In genomic region chr15:27850904-27851303, GRCm38 (mm10) we compare ENCODE assay signal across 10 mouse cellular contexts.
DNase-seq lines count a peak whose midpoint lies in the region; ATAC-seq and TF ChIP-seq lines count a peak whose summit lies in the region.
"Had no signal": no experiment of that assay in that cellular context is flagged by ENCODE, and none has a peak within 500 bp of the region (broad histone marks: within the 10 kb centered on the region; RNA-seq: fewer than 3 reads in every experiment).

No protein-coding gene starts in this region.

- no peaks in the 10 kb centered on the region for H3K9me3 ChIP-seq in intestine, embryonic 15.5 days
- no peaks in the 10 kb centered on the region for H3K9me3 ChIP-seq in intestine, embryonic 16.5 days (ENCODE audit: control insufficient read depth, low read length)
- H3K9me3 ChIP-seq in embryonic facial prominence, embryonic 13.5 days, result no peaks in the 10 kb centered on the region
- no peaks in the 10 kb centered on the region for H3K9me3 ChIP-seq in lung, postnatal 0 days (ENCODE audit: low read length)
- H3K9me3 ChIP-seq: embryonic facial prominence, embryonic 15.5 days had no signal

- H3K4me3 ChIP-seq in intestine, embryonic 15.5 days (replicated peaks), result no peak overlapping the region
- H3K4me3 ChIP-seq in intestine, embryonic 16.5 days (ENCODE audit: low read length), result no peak overlapping the region
- H3K4me3 ChIP-seq in embryonic facial prominence, embryonic 13.5 days, result no peak overlapping the region
- H3K4me3 ChIP-seq in lung, postnatal 0 days (ENCODE audit: low read depth, low read length), result no peak overlapping the region
- H3K4me3 ChIP-seq: embryonic facial prominence, embryonic 15.5 days had no signal

- H3K27ac ChIP-seq in intestine, embryonic 15.5 days, result no peak overlapping the region
- no peak overlapping the region for H3K27ac ChIP-seq in intestine, embryonic 16.5 days (ENCODE audit: low read length)
- H3K27ac ChIP-seq in embryonic facial prominence, embryonic 13.5 days, result no peak overlapping the region
- H3K27ac ChIP-seq in lung, postnatal 0 days (ENCODE audit: low read length), result no peak overlapping the region
- H3K27ac ChIP-seq: embryonic facial prominence, embryonic 15.5 days; macrophage had no signal

- WGBS in intestine, embryonic 15.5 days, result 87% methylated on average over 14 of the region's 14 CpGs
- WGBS in intestine, embryonic 16.5 days, result 88% methylated on average over 14 of the region's 14 CpGs
- 82% methylated on average over 14 of the region's 14 CpGs for whole genome bisulfite sequencing in embryonic facial prominence, embryonic 13.5 days
- WGBS in lung, postnatal 0 days, result 79% methylated on average over 14 of the region's 14 CpGs

- no peaks in the 10 kb centered on the region for H3K27me3 ChIP-seq in intestine, embryonic 15.5 days (replicated peaks)
- H3K27me3 ChIP-seq in intestine, embryonic 16.5 days (replicated peaks; ENCODE audit: control insufficient read depth, insufficient read depth, low read length), result no peaks in the 10 kb centered on the region
- H3K27me3 ChIP-seq in embryonic facial prominence, embryonic 13.5 days, result no peaks in the 10 kb centered on the region
- no peaks in the 10 kb centered on the region for H3K27me3 ChIP-seq in lung, postnatal 0 days (replicated peaks; ENCODE audit: insufficient read depth, low read length)
- no peaks in the 10 kb centered on the region for H3K27me3 ChIP-seq in splenic B cell, adult 2 months (ENCODE audit: control insufficient read depth, insufficient read depth, low read length, poor library complexity, severe bottlenecking)
- H3K27me3 ChIP-seq: embryonic facial prominence, embryonic 15.5 days had no signal

- DNase-seq in B cell, adult 2 months, result peak; percentile 17
- peak; percentile 71 for DNase-seq in WW6 (ENCODE audit: low read depth, low spot score)
- DNase-seq in lung, postnatal 0 days (ENCODE audit: low spot score), result peak; percentile 38
- DNase-seq in splenic B cell, adult 2 months (ENCODE audit: low read depth, low spot score), result peak; percentile 29
- DNase-seq in spleen, postnatal 36 days (ENCODE audit: low spot score in 2 of 2), result no peak

- H3K4me1 ChIP-seq in intestine, embryonic 15.5 days (replicated peaks), result no peaks in the 10 kb centered on the region
- H3K4me1 ChIP-seq in intestine, embryonic 16.5 days (ENCODE audit: control insufficient read depth, insufficient read depth, low read length), result no peaks in the 10 kb centered on the region
- peaks cover 12% of the 10 kb centered on the region for H3K4me1 ChIP-seq in embryonic facial prominence, embryonic 13.5 days
- no peaks in the 10 kb centered on the region for H3K4me1 ChIP-seq in lung, postnatal 0 days (ENCODE audit: insufficient read depth, low read depth, low read length)

- ATAC-seq in intestine, embryonic 15.5 days, result peak; percentile 25; the same call in 1 of the 2 replicates
- no peak for ATAC-seq in intestine, embryonic 16.5 days
- 0 out of 2 replicates have a peak, but pooled peaks have one; percentile 18 for ATAC-seq in embryonic facial prominence, embryonic 13.5 days (ENCODE audit: insufficient number of reproducible peaks, insufficient read depth, low FRiP score, low TSS enrichment, low read depth)
- ATAC-seq in lung, postnatal 0 days, result peak; percentile 11; the same call in 1 of the 2 replicates

- peak; percentile 76 for TF ChIP-seq CTCF in lung, postnatal 0 days (IDR thresholded peaks at IDR 0.05)

- no peak overlapping the region for H3K9ac ChIP-seq in intestine, embryonic 15.5 days
- H3K9ac ChIP-seq in intestine, embryonic 16.5 days (ENCODE audit: low read depth, low read length), result no peak overlapping the region
- no peak overlapping the region for H3K9ac ChIP-seq in embryonic facial prominence, embryonic 13.5 days
- no peak overlapping the region for H3K9ac ChIP-seq in lung, postnatal 0 days (replicated peaks; ENCODE audit: low read depth)
- H3K9ac ChIP-seq: embryonic facial prominence, embryonic 15.5 days had no signal

- H3K4me2 ChIP-seq in intestine, embryonic 15.5 days (replicated peaks), result no peak overlapping the region
- H3K4me2 ChIP-seq in intestine, embryonic 16.5 days (ENCODE audit: low read depth, low read length), result no peak overlapping the region
- H3K4me2 ChIP-seq in embryonic facial prominence, embryonic 13.5 days, result no peak overlapping the region
- H3K4me2 ChIP-seq in lung, postnatal 0 days (replicated peaks; ENCODE audit: low read depth, low read length), result no peak overlapping the region
- H3K4me2 ChIP-seq: embryonic facial prominence, embryonic 15.5 days had no signal

- no peak for TF ChIP-seq EP300 in lung, postnatal 0 days (IDR thresholded peaks at IDR 0.05)

- H3K36me3 ChIP-seq in intestine, embryonic 15.5 days, result peaks cover 22% of the 10 kb centered on the region; the same call in 1 of the 2 replicates
- peaks cover 14% of the 10 kb centered on the region for H3K36me3 ChIP-seq in intestine, embryonic 16.5 days (ENCODE audit: control insufficient read depth, insufficient read depth, low read length)
- H3K36me3 ChIP-seq in embryonic facial prominence, embryonic 13.5 days, result peaks cover 85% of the 10 kb centered on the region
- peaks cover 29% of the 10 kb centered on the region for H3K36me3 ChIP-seq in lung, postnatal 0 days (ENCODE audit: insufficient read depth, low read length)
- H3K36me3 ChIP-seq in splenic B cell, adult 2 months (ENCODE audit: control insufficient read depth, insufficient read depth, low read length, poor library complexity, severe bottlenecking), result no peaks in the 10 kb centered on the region; the same call in 1 of the 2 replicates

Comparison
In these comparisons a context has a peak if more than half of its experiments do, and no peak if none do; other contexts are left out.
1. DNase-seq: peak in B cell, adult 2 months (2 of 2), WW6 (single experiment), lung, postnatal 0 days (single experiment) and splenic B cell, adult 2 months (single experiment); none in spleen, postnatal 36 days (0 of 2).